Mouse (Mus musculus) erythroid progenitor cell, adult 5-6 weeks (primary cell): ENCODE measurements around the gene Slc11a2. TPM values are rescaled to one million over a fixed set of nuclear protein-coding genes. Genes with fewer than 3 reads are reported as not detected.

Experiments
- ATAC-seq: replicated peaks from 2 replicates; pipeline ENCODE4 v1.8.0; 2016; ENCODE audit warnings: moderate number of reproducible peaks, mild to moderate bottlenecking, moderate TSS enrichment, inconsistent platforms; ENCODE audit not compliant: poor library complexity, low FRiP score, severe bottlenecking
- total RNA-seq, 2 experiments: library from RNA; stranded (forward) in 1 of 2; stranded (reverse) in 1 of 2; fragments of 150-400 nt in 1 of 2; fragments of 186-747, 209-891 nt in 1 of 2; gene quantifications; 2 replicates each; pipeline versions ENCODE4 v1.2.3 to v1.2.4; 2015 to 2017; ENCODE audit warnings: low replicate concordance in 2 of 2

Slc11a2 gene
- total RNA-seq (2015; ENCODE audit: low replicate concordance) = 119 and 142 TPM in 2 replicates
- 109 and 145 TPM in 2 replicates for total RNA-seq (2017; ENCODE audit: low replicate concordance)

DNA sequence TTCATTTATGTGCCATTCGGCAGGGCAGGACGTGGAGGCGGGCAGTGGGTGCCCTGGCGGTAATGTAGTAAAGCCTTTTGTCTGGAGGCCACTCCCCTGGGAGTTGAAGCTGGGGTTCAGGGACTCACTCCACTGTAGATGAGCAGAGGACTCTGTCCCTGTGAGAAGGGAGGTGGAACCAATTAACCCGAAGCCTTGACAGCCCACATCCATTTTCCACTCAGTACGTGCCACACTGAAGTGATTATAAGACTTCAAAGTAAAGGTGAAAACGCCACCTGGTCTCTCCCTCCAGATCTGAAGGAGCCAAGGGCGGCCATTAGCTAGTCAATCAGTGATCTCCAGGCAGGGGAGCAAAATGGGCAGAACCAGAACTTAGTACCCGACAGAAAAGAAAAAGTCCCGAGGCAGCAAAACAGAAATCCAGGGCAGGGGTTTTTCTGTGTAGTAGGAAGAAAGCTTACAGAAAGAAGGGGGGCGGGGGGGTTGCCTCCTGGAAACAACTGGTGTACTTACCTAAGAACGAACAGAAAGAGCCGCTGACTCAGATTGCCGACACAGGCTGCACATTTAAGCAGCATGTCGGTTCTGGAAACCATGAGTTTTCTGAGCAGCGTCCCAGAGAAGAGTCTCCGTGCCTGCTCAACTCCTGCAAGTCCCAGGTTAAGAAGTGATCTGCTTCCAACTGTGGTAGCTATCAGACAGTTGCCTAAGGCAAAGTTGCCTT, at the start of gene Slc11a2:
Gene Slc11a2 (minus strand): TSS at position 677 of the 727 bp plus-strand sequence.
- ATAC-seq = no peak

- ATAC-seq = no peak
These were observed 49.1 kb upstream of the Slc11a2 start for GRCm38 (mm10) chr15:100473926-100474503.

DNA sequence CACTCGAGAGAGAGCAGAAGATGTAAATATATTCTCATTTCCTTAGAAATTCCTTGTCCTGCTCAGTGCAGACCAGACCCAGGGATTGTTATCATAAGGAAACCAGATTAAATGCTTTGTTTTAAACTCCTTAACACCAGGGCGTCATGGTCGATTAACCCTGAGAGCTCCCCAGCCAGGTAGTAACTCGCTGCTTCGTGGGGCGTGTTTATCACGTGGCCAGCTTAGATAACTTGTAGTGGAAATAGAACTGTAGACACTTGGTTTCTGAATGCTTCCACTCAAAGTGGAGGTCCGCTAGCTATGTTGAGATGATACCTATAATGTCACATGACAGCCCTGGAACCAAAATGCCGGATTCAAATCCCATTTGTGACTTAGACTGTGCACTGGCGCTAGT, 45.2 kb upstream of the Slc11a2 start:
- no peak for ATAC-seq

DNA sequence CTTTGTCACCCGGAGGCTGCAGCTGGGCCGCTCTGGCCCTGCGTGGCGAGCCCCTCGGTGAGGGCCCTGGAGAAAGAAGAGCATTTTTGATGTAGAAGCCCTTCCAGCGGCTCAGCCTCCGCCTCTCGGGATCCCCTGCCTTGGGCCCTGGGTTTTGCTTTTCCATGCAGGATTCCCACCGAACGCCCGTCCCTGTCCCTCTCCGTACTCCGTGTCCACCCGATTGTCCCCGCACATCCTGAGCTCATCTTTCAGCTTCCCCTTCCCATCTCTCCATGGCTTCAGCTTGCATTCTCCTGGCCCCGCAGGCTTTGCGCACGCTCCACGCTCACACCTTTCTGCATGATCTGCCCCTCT, 44.3 kb upstream of the Slc11a2 start:
- ATAC-seq = no peak; the same call in 1 of the 2 replicates

GRCm38 (mm10) chr15:100468295-100469188, 43.7 kb upstream of the Slc11a2 start, which contains the start of gene Letmd1:
Gene Letmd1, plus strand, starts transcription at chr15:100469023.
- peak; percentile 69 for ATAC-seq

DNA sequence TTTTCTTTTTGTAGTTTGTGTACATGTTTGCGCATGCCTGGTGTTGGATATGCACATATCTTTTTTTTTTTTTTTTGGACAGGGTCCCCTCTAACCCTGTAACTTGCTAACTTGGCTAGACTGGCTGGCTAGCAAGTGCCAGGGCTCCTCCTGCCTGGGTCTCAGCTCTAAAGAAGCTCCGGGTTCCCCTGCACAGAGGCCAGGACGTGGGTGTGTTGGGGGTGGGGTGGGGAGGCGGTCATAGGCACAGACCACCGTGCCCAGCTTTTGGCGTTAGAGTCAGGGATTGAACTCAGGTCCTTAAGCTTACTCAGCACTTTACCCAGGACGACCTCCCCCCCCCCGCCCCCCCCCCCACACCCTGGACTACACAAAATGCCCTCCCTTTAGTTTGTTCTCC, 42.9 kb upstream of the Slc11a2 start:
- ATAC-seq = no peak

DNA sequence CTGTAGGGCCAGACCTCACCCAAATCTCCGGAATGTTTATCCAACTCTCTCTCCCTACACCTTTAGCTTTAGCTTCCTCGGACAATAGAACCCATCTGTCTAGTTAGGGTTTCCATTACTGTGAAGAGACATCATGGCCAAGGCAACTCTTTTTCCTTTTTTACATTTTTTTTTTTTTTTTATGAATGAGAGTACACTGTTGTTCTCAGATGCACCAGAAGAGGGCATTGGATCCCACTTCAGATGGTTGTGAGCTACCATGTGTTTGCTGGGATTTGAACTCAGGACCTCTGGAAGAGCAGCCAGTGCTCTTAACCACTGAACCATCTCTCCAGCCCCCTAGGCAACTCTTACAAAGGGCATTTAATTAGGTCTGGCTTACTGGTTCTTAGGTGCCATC, 40.6 kb upstream of the Slc11a2 start:
- no peak for ATAC-seq

DNA sequence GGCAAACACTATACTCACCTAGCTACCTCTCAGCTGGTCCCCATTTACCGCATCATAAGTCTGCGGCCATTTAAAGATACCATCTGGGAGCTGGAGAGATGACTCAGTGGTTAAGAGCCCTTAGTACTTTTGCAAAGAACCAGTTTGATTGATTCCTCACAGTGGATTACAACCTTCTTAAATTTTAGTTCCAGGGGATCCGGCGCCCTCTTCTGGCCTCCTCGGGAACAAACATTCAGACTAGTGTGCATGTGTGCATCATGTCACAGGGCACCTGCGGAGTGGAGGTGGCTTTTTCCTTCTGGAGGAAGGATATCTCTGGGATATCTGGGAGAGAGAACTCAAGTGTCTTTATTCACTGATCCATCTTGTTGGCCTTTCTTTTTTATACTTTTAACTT, 38.8 kb upstream of the Slc11a2 start:
- peak; percentile 60; the same call in 1 of the 2 replicates for ATAC-seq

- no peak for ATAC-seq
These were observed 37.2 kb upstream of the Slc11a2 start for GRCm38 (mm10) chr15:100462086-100462485.

GRCm38 (mm10) chr15:100461646-100462045, 36.8 kb upstream of the Slc11a2 start:
- ATAC-seq = no peak

- peak; percentile 82 for ATAC-seq
These were observed 36.1 kb upstream of the Slc11a2 start for GRCm38 (mm10) chr15:100460942-100461341.

- ATAC-seq = peak; percentile 50; the same call in 1 of the 2 replicates
These were observed 33.2 kb upstream of the Slc11a2 start for GRCm38 (mm10) chr15:100458055-100458454.

DNA sequence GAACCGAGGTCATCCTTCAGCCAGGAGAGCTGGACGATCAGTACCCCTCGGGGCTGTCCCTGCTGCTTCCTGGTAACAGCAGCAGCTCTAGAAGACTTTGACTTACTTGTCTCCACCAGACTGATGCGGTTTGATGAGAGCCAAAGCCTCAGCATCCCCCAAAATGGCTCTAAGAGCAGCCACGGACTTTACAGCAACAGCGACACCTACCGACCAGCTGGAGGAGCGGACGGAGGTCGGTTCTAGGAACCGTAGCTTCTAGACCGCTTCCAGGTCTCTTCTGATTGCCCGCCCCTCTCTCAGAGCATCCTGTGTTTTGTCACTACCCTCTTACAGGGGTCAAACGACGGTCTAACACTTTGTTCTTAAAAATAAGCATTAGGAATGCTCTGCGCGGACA, 32.5 kb upstream of the Slc11a2 start:
- peak; percentile 85 for ATAC-seq

- ATAC-seq = no peak
These were observed 31.6 kb upstream of the Slc11a2 start for GRCm38 (mm10) chr15:100456356-100456991.

GRCm38 (mm10) chr15:100452486-100452885, 27.6 kb upstream of the Slc11a2 start:
- no peak for ATAC-seq

DNA sequence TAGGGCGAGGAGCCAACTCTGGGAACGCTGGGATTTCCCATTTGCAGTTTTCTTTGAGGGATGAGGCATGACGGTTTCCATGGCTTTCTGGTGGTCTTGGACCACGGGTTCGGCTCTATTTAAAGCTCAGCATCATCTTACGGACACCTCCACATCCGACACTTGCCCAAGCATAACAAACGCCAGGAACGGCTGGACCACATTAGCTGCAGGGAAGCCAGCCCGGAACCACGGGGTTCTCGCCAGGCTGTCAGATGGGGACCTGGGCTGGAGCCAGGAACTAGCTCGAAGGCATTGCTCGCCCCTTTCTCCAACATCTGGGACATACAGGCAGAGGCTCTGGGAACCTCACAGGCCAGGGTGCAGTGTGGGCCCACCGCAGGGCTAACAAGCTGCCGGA, 26.4 kb upstream of the Slc11a2 start:
- ATAC-seq = no peak

GRCm38 (mm10) chr15:100449495-100449894, 24.6 kb upstream of the Slc11a2 start:
- no peak for ATAC-seq

- ATAC-seq = no peak
These were observed 23.7 kb upstream of the Slc11a2 start for GRCm38 (mm10) chr15:100448572-100448971.

DNA sequence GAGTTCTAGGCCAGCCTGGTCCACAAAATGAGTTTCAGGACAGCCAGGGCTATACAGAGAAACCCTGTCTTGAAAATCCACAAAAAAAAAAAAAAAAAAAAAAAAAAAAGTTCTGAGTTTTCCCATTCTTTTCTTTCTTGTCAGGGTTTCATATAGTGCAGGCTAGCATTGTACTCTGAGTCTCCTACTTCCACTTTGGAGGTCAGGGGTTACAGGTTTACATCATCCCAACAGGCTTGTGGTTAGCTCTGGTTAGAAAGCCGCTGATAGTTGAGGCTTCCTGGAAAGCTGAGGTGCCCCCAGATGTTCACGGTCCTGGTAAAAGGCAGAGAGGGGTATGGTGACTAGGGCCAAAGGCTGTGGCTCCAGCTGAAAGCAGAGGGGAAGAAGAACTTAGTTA, 22.0 kb upstream of the Slc11a2 start:
- no peak for ATAC-seq
